Mouse (Mus musculus) liver, postnatal 0 days (tissue): ENCODE measurements around the gene Ptges2. TPM values are rescaled to one million over a fixed set of nuclear protein-coding genes. Genes with fewer than 3 reads are reported as not detected.
"Not testable (repeated sequence)": the region's sequence is repeated elsewhere in the genome, so short reads cannot be mapped to it uniquely, and the experiment has no call there.

ENCODE experiments used
- ATAC-seq: fragments of 200-750 bp; cut with Nextera tagmentation; 2 replicates; pipeline ENCODE4 v1.8.0; 2017; ENCODE audit warnings: mild to moderate bottlenecking, moderate library complexity
- DNase-seq: peaks from one replicate; pipeline ENCODE4 v3.0.0-alpha.2; 2016
- H3K27ac ChIP-seq: fragments of 300-500 bp; sonication (generic); 2 replicates; pipeline ENCODE4 v1.5.1; 2014; ENCODE audit warnings: antibody characterized with exemption, moderate library complexity, mild to moderate bottlenecking, low read depth
- H3K27me3 ChIP-seq: fragments of 300-500 bp; sonication (generic); 2 replicates; pipeline ENCODE4 v1.6.1; 2014; ENCODE audit warnings: low read length, control low read depth, mixed read lengths; ENCODE audit not compliant: insufficient read depth
- H3K36me3 ChIP-seq: fragments of 300-500 bp; sonication (generic); replicated peaks from 2 replicates; pipeline ENCODE4 v1.6.1; 2014; ENCODE audit warnings: mild to moderate bottlenecking, control low read depth, low read length, moderate library complexity, mixed read lengths; ENCODE audit not compliant: insufficient read depth
- H3K4me1 ChIP-seq: fragments of 300-500 bp; sonication (generic); 2 replicates; pipeline ENCODE4 v1.6.1; 2014; ENCODE audit warnings: antibody characterized with exemption, mild to moderate bottlenecking, control low read depth; ENCODE audit not compliant: insufficient read depth
- H3K4me2 ChIP-seq: fragments of 300-500 bp; sonication (generic); 2 replicates; pipeline ENCODE4 v1.6.1; 2014; ENCODE audit warnings: low read depth, mild to moderate bottlenecking, low read length, moderate library complexity, mixed read lengths
- H3K4me3 ChIP-seq: fragments of 300-500 bp; sonication (generic); 2 replicates; pipeline ENCODE4 v1.5.1; 2014; ENCODE audit warnings: low read depth, low read length
- H3K9ac ChIP-seq: fragments of 300-500 bp; sonication (generic); replicated peaks from 2 replicates; pipeline ENCODE4 v1.6.1; 2014; ENCODE audit warnings: mild to moderate bottlenecking, moderate library complexity
- H3K9me3 ChIP-seq: fragments of 300-500 bp; sonication (generic); 2 replicates; pipeline ENCODE4 v1.6.1; 2016; ENCODE audit warnings: mild to moderate bottlenecking, control low read depth, low read length, mixed read lengths
- CTCF ChIP-seq: sonication (generic); IDR thresholded peaks from 2 replicates; pipeline ENCODE4 v1.5.1; 2016; ENCODE audit warnings: antibody characterized with exemption, low read depth
- EP300 ChIP-seq: IDR thresholded peaks from 2 replicates; pipeline ENCODE4 v1.6.1; 2016; ENCODE audit warnings: antibody characterized with exemption, low read depth, mild to moderate bottlenecking
- WGBS: fragments of 180-500 bp; shearing (Covaris S2); extraction: QIAGEN DNeasy Blood & Tissue Kit; methylation state at CpG from one replicate; pipeline ENCODE4 v1.1.7; 2014; ENCODE audit not compliant: insufficient replicate concordance; 5-methylcytosine and 5-hydroxymethylcytosine counted together
- polyA plus RNA-seq: library from polyadenylated mRNA; unstranded; fragments of >200 nt; fragmentation: Nextera tagmentation; extraction: Ambion mirVana; gene quantifications from 2 replicates; pipeline ENCODE4 v1.2.1, GENCODE M21; 2015

Ptges2 gene
- polyA plus RNA-seq, 1 experiment from 2014 or later = 13.8 TPM

DNA sequence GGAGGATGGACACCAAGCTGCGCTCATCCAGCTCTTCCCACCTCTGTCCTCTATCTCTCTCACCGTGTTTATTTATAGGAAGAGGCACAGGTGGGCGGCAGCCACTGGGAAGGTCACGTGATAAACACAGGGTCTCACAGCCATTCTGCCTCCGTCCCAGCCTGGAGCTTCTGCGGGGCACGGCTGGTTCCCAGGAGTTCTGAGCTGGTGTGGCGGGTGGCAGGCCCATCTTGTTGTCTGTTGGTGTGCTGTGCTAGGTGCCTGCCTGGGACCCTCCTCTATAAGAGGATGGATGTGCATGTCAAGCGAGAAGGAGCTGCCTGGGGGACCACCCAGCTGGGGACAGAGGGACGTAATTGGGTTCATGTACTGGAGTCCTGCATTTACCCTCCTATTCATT lies 37.3 kb upstream of the Ptges2 start:
- no peak for TF ChIP-seq CTCF
- no peak for TF ChIP-seq EP300
- no peak for DNase-seq
- Histone ChIP-seq H3K4me3 (no peak overlapping the region), H3K4me2 (no peak overlapping the region), H3K36me3 (no peaks in the 10 kb centered on the region), H3K9me3 (no peaks in the 10 kb centered on the region), H3K4me1 (peaks cover 24% of the 10 kb centered on the region), H3K27ac (no peak overlapping the region), H3K9ac (no peak overlapping the region), H3K27me3 (no peaks in the 10 kb centered on the region)
- no peak for ATAC-seq
- 67% methylated on average over 10 of the region's 10 CpGs for WGBS

DNA sequence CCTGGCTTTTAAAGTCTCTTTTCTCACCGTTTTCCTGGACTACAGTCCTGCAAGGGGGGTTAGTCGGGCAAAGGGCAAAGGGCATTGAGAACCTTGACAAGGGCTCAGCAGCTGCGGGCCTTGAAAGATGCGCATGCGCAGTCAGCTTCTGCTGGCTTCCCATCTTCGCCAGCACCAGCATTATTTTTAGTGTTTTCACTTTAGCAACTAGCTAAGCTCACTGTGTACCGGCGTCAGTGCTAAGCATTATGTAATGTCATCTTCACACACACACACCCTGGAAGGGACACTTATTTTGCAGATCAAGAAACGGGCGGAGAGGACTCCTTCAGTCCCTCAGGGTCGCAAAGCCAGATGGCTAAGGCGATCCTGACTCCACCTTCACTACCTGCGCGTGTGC lies 35.0 kb upstream of the Ptges2 start:
- Histone ChIP-seq H3K27me3 (no peaks in the 10 kb centered on the region), H3K9ac (peak overlapping the region; percentile 51), H3K36me3 (peaks cover 6% of the 10 kb centered on the region), H3K27ac (peak overlapping the region; percentile 50), H3K4me3 (peak overlapping the region; percentile 51), H3K4me1 (peaks cover 27% of the 10 kb centered on the region), H3K9me3 (no peaks in the 10 kb centered on the region), H3K4me2 (peak overlapping the region; percentile 80)
- WGBS = 5% methylated on average over 14 of the region's 14 CpGs
- DNase-seq (peak; percentile 82), ATAC-seq (no peak)
- TF ChIP-seq EP300 (no peak), CTCF (no peak)

DNA sequence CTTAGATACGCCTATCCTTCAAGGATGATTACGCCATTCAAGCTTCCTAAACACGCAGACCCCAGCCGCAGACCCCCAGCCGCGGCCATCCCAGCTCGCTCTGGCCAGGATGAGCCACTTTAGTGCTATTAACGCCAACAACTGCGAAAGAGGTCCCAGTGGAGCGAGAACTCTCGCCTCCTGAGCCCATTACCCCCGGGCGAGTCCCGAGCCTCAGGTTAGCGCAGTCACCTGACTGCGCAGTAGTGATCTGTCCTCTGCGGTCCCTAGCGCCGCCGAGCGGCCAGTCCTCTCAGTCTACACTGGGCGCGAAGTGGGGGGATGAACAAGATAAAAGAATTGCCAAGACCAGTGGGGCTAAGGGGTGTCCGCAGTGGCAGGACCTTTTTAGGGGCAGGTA lies 34.3 kb upstream of the Ptges2 start:
- H3K27ac ChIP-seq = peak overlapping the region; percentile 50
- peak; percentile 83 for DNase-seq
- H3K27me3 ChIP-seq = no peaks in the 10 kb centered on the region
- peak; percentile 59 for ATAC-seq
- WGBS = under 1% methylated on average over 24 of the region's 24 CpGs
- TF ChIP-seq EP300 (no peak), CTCF (peak; percentile 79)
- H3K4me1 ChIP-seq = peaks cover 27% of the 10 kb centered on the region
- peak overlapping the region; percentile 51 for H3K4me3 ChIP-seq
- H3K4me2 ChIP-seq = peak overlapping the region; percentile 80
- H3K9me3 ChIP-seq = no peaks in the 10 kb centered on the region
- peaks cover 9% of the 10 kb centered on the region for H3K36me3 ChIP-seq
- peak overlapping the region; percentile 51 for H3K9ac ChIP-seq

DNA sequence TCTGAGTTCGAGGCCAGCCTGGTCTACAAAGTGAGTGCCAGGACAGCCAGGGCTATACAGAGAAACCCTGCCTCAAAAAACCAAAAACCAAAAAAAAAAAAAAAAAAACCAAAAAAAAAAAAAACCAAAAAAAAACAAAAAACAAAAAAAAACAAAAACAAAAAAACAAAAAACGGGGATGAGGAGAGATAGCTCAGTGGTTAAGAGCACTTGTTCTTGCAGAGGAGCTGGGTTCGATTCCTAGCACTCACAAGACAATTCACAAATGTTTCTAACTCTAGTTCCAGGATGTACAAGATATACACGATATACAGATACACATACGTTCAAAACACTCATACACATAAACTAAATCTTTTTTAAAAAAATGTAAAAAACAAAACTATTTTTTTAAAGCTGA lies 33.4 kb upstream of the Ptges2 start:
- not testable (repeated sequence) for H3K9me3 ChIP-seq, H3K27me3 ChIP-seq, ATAC-seq, DNase-seq
- Histone ChIP-seq H3K4me2 (peak overlapping the region; percentile 80), H3K4me3 (peak overlapping the region; percentile 73), H3K9ac (peak overlapping the region; percentile 74), H3K27ac (peak overlapping the region; percentile 91), H3K4me1 (peaks cover 27% of the 10 kb centered on the region), H3K36me3 (peaks cover 17% of the 10 kb centered on the region)
- WGBS = 22% methylated on average over 5 of the region's 5 CpGs

DNA sequence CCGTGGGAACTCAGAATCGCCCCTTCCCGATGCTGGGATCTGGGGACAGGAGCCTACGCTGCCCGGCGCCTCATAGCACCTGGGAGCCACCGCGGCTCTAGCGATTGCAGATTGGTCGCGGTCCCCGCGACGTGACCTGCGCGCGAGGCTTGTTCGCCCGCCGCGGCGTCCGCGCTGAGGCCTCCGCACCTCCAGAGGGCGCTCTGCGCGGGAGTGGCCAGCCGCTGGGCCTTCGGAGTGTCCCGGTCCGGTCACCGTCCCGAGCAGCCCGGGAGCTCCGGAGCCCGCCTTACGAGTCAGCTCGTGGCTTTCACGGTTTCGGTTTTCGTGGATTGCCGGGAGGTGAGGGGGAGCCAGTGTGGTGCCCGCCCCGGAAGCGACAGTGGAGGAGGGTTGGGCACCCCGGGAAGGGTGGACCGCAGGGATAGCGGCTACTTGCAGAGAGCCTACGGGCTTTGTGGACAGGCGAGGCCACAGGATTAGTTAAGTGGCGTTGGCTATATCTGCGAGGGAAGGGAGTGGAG lies 32.8 kb upstream of the Ptges2 start:
- Histone ChIP-seq H3K4me2 (peak overlapping the region; percentile 80), H3K9me3 (no peaks in the 10 kb centered on the region), H3K4me1 (peaks cover 27% of the 10 kb centered on the region), H3K9ac (peak overlapping the region; percentile 74), H3K36me3 (peaks cover 23% of the 10 kb centered on the region), H3K27ac (peak overlapping the region; percentile 91), H3K27me3 (no peaks in the 10 kb centered on the region), H3K4me3 (peak overlapping the region; percentile 73)
- under 1% methylated on average over 42 of the region's 53 CpGs for WGBS
- TF ChIP-seq CTCF (peak; percentile 97), EP300 (no peak)
- ATAC-seq (peak; percentile 83), DNase-seq (peak; percentile 93)

DNA sequence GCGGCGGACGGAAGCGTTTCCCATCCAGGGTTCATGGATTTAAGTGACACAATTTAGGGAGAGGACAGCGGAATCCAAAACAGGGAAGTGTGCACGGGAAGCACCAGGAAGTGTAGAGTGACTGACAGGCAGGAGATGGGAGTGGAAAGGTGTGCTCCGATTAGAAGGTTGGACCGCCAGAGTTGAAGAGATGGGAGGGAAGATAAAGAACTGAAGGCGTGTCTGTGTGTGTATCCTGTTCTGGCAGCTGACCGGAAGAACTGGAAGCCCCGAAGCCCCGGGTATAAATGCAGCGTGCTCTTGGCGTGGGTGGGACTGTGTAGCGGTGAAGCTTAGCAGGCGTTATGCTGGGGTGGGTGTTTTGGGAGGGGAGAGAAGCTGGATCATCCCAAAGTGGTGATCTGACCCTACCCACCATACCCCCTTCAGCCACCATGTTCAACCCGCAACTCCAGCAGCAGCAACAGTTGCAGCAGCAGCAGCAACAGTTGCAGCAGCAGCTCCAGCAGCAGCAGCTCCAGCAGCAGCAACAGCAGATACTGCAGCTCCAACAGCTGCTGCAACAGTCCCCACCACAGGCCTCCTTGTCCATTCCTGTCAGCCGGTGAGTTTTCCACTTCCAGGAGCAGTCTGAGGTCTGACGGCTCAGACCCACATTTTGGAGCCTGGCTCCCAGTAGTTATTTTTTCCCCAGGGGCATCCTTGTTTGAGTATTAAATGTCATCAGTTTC lies 32.2 kb upstream of the Ptges2 start:
- TF ChIP-seq CTCF = no peak
- TF ChIP-seq EP300 = no peak
- Histone ChIP-seq H3K4me2 (peak overlapping the region; percentile 80), H3K27ac (peak overlapping the region; percentile 91), H3K4me1 (peaks cover 27% of the 10 kb centered on the region), H3K4me3 (peak overlapping the region; percentile 73), H3K36me3 (peaks cover 27% of the 10 kb centered on the region), H3K9me3 (no peaks in the 10 kb centered on the region), H3K9ac (peak overlapping the region; percentile 74), H3K27me3 (no peaks in the 10 kb centered on the region)
- DNase-seq = no peak
- WGBS = 9% methylated on average over 18 of the region's 19 CpGs
- ATAC-seq = peak; percentile 61
